Mouse (Mus musculus): ENCODE data around the gene Rab25.

Rab25 gene

DNA sequence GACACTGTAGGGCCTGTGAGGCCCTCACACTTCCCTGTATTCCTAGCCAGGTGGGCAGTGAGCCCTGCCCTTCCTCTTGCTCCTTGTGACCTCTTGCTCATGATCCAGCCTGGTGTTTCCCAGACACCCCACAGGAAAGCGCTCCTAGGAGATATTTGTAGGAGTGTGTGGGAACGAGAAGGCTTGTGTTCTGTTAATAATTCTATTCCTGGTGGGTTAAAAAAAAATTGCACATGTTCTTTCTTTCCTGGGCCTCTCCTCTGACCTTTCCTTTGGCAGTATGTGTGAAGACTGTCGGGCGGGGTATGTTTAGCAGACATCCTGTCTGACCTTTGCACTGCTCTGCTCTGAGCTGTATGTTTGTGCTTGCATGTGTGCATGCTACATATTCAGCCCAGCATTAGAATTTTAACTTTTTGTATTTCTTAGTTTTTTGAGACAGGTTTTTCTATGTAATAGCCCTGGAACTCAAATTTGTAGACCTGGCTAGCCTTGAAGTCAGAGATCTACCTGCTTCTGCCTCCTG, 18.5 kb upstream of the Rab25 start:
- no peak for DNase-seq

DNA sequence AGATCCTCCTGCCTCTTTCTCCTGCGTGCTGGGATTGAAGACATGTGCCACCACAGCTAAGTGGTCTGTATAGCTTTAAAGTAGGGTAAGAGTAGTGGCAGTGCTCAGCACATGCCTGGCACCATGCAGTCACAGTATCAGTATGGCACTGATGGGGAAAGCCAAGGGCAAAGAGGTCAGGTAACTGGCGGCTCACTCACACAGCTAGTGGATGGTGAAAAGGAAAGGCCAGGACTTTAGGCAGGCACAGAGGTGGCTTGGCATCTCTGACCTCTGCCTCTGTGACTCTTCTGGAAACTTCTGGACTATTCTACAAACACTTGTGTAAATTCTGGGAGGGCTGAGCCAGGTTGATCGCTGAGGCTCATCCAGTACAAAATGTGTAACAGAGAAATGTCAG, 18.0 kb upstream of the Rab25 start:
- DNase-seq, result no peak

DNA sequence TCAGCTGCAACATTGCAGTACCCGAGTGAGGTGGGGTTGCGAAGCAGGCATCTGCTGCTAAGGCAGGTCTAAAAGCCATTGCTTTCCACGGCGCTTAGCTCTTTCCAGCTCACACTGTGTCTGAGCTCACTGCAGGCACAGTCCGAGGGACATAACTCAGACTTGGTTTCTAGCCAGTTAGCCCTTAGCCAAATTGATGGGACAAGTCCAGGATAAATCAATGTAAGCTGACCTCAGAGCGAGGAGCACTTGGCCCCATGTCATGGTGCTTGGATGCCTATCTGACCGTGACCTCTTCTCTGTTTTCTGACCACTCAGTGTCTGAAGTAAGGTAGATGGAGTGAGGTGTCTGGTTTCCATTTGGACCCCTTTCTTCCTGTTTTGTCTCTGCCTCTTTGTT, 15.9 kb upstream of the Rab25 start:
- no peak for DNase-seq

- no peak for DNase-seq
Observed at GRCm38 (mm10) chr3:88563442-88563841, 15.3 kb upstream of the Rab25 start.

GRCm38 (mm10) chr3:88561989-88562388, 13.9 kb upstream of the Rab25 start:
- no peak for DNase-seq

- DNase-seq, result no peak
Observed at GRCm38 (mm10) chr3:88559596-88559995, 11.5 kb upstream of the Rab25 start.

DNA sequence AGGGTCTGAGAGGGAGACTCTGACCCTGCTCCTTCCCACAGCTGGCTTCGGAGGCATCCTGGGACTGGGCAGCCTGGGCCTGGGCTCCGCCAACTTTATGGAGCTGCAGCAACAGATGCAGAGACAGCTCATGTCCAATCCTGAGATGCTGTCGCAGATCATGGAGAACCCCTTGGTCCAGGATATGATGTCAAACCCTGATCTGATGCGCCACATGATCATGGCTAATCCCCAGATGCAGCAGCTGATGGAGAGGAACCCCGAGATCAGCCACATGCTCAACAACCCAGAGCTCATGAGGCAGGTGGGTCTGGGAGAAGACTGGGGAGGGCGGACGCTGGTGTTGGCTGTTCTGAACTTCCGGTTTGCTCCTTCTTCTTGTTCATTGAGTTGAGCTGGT, 8.5 kb upstream of the Rab25 start:
- no peak for DNase-seq

DNA sequence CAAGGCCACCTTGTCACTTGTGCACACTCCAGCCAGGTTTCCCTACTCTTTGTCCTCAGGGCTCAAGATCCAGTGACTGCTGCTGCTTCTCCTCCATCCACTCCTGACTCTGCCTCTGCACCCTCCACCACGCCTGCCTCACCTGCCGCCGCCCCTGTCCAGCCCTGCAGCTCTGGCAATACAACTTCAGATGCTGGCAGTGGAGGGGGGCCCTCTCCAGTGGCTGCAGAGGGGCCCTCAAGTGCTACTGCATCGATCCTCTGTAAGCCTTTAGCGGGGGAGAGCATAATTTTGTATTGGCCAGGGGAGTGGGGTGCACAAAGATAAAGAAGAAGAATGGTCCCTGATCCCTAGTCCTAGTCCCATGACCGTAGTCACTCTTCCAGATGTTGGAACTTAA, 7.6 kb upstream of the Rab25 start:
- no peak for DNase-seq

DNA sequence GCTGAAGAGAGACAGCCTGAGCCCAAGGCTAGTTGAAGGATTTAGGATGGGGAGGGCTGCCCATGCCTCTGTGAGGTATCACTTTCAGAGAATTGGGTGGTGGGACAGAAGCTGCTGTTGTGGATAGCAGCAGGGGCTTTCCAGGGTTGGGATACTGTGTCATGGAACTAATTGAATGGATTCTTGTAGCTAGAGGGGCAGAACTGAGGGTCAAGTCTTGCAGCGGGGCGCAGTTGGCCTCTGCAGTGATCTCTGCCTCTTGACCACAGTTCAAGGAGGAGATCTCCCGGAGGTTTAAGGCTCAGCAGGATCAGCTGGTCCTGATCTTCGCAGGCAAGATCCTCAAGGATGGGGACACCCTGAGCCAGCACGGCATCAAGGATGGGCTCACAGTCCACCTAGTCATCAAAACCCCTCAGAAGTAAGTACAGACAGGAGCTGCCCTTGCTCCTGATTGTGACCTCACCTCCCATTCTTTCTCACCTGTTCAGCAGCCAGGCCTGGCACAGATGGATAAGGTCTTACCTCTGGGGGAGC, 7.0 kb upstream of the Rab25 start:
- DNase-seq, result no peak

- DNase-seq, result peak in 1 of 2 experiments; percentile 64
Observed at GRCm38 (mm10) chr3:88553880-88554586, 5.9 kb upstream of the Rab25 start.

GRCm38 (mm10) chr3:88553525-88553879, 5.4 kb upstream of the Rab25 start, which contains the start of gene Ubqln4:
Gene Ubqln4, plus strand, starts transcription at chr3:88553758.
- DNase-seq, result peak; percentile 70 to 73

DNA sequence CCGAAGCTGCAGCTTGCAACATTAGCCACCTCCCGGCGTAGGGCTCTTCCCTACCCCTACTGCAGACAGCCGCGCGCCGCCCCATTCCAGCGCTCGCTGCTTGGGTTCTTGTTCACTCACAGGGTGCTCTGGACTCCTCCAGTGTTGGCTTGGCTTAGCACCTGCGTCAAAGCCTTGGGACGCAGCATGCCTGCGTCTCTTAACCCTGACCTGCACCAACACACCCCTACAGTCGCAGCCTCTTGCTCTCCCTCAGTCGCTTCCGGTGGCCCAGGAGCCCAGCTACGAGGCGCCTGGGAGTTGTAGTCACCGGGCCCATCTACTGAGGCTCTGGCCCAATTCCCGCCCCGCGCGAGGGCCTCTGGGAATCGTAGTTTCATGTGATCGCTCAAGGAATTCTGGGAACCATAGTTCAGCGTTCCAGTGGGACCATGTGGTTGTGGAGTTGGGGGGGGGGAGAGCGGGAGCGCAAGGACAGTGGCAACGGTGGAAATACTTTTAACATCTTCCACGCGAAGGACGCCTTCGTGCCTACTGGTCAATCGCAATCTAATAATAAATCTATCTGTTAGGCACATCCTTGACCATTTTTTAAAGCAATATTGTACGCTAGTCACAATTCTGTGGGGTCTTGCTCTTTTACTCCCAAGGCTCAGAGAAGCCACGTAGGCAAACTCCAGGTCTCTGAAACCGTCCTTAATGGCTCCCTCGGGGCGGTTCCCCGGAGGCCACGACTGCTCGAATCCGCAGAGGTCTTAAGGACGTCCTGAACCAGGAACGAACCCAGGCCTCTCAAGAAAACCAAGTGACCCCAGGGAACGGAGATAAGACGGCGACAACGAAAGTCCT, 4.8 kb upstream of the Rab25 start, which contains the start of gene Lamtor2:
Gene Lamtor2 (minus strand): TSS at position 399 of the 849 bp plus-strand sequence.
- DNase-seq, result peak; percentile 96

GRCm38 (mm10) chr3:88552082-88552645, 4.1 kb upstream of the Rab25 start:
- DNase-seq, result no peak

GRCm38 (mm10) chr3:88551586-88551985, 3.5 kb upstream of the Rab25 start:
- DNase-seq, result no peak

DNA sequence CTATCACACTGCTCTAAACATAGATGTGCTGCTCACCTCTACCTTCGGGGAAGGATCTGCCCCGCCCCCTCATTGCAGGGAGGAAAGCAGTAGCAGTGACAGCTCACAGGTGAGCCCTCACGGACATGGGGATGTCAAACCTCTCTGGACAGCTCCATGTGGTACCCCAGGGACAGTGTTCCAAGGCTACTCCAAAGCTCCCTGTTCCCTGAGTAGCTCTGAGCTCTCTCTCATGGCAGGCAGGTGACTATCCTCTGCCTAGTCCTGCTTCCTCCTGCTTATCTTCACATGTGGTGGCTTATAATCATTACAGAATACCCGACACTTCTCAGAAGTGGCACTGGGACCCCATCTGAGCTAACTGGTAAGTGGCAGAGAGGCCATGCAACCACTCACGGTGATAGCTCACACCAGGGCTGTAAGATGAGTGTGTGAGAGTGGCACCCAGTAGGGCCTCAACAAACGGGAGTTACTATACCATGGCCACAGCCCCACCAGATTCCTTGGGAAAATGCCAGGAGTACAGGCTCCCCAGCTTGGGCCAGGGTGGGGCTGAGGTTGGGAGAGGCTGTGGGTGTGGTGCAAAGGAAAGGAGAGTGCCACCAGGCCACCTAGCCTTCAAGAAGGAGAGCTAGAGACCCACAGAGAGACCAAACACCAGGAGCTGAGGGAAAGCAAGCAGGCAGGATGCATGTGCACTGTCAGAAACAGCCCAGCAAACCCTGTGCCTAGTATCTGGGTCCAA, 1.3 kb downstream of the Rab25 start:
- DNase-seq, result no peak

DNA sequence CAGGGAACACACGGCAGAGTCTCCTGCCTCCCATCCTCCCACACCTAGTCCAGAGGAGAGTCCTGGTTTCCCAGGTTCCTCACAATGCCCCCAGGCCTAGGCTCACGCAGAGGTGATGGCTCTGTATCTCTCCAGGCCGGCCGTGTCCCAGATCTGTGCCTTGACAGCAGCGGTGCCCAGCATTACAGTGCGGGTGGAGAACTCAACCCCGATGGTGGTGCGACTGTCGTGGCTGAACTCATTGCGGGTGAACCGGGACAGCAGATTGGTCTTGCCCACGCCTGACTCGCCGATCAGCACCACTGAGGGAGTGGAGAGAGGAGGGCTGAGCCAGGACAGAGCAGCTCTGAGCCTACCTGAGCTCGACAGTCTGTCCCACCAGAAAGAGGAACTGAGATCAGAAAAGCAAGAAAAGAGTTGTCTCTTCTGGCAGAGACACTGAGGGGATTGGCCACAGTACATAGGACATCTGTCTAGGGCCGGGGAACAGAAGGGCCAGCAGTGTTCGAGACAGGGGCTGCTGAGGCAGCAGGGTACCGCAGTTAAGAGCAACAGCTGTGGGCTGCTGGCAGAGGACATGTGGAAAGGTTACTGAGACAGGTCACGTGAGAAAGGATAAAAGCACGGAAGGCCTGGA, 3.0 kb downstream of the Rab25 start:
- no peak for DNase-seq

- DNase-seq, result no peak
Observed at GRCm38 (mm10) chr3:88544514-88544913, 3.6 kb downstream of the Rab25 start.

- DNase-seq, result no peak
Observed at GRCm38 (mm10) chr3:88543651-88544410, 4.3 kb downstream of the Rab25 start.

DNA sequence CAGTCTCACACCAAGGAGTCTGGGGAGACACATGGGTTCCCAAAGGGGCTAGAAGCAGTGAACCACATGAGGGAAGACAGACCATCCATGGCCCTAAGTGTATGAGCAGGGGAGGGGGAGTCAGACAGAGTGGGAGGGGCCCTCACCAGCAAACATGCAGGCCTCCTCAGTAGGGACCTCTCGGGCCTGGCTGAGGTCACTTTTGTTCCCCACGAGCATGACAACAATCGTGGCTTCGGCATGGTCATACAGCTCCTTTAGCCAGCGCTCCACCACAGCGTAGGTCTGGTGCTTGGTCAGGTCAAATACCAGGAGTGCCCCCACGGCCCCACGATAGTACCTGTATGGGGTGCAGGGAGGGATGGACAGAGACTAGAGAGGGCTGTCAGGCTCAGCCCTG, 4.9 kb downstream of the Rab25 start:
- no peak for DNase-seq

- no peak for DNase-seq
Observed at GRCm38 (mm10) chr3:88542486-88542885, 5.6 kb downstream of the Rab25 start.
